Mouse (Mus musculus) yolk sac, embryonic 10.5 days (tissue): ENCODE results near the gene R3hdml.

Source experiments
- DNase-seq: peaks from one replicate; pipeline ENCODE4 v3.0.0-alpha.2; 2017; ENCODE audit warnings: low spot score

The R3hdml gene

GRCm38 (mm10) chr2:163472466-163472851, 19.7 kb upstream of the R3hdml start, which contains the start of gene Fitm2:
Gene Fitm2 (minus strand): TSS chr2:163472629.
- peak; percentile 94 for DNase-seq

- no peak for DNase-seq
Measured at GRCm38 (mm10) chr2:163480191-163480825, 11.8 kb upstream of the R3hdml start.

- DNase-seq: peak; percentile 63
Measured at GRCm38 (mm10) chr2:163481539-163482029, 10.5 kb upstream of the R3hdml start.

- no peak for DNase-seq
Measured at GRCm38 (mm10) chr2:163487360-163487759, 4.8 kb upstream of the R3hdml start.

GRCm38 (mm10) chr2:163489725-163490291, 2.3 kb upstream of the R3hdml start:
- DNase-seq: no peak

- no peak for DNase-seq
Measured at GRCm38 (mm10) chr2:163490656-163491055, 1.5 kb upstream of the R3hdml start.

- no peak for DNase-seq
Measured at GRCm38 (mm10) chr2:163491351-163491750, 767 bp upstream of the R3hdml start.

GRCm38 (mm10) chr2:163493031-163493430, 913 bp downstream of the R3hdml start:
- no peak for DNase-seq

- no peak for DNase-seq
Measured at GRCm38 (mm10) chr2:163493976-163494375, 1.9 kb downstream of the R3hdml start.

GRCm38 (mm10) chr2:163494456-163494855, 2.3 kb downstream of the R3hdml start:
- no peak for DNase-seq

- DNase-seq: no peak
Measured at GRCm38 (mm10) chr2:163502219-163502618, 10.1 kb downstream of the R3hdml start.

- no peak for DNase-seq
Measured at GRCm38 (mm10) chr2:163503191-163503590, 11.1 kb downstream of the R3hdml start.

- DNase-seq: peak; percentile 49
Measured at GRCm38 (mm10) chr2:163506300-163507004, 14.3 kb downstream of the R3hdml start, which contains the start of gene Hnf4a. Gene Hnf4a (plus strand): TSS chr2:163506808.

- DNase-seq: no peak
Measured at GRCm38 (mm10) chr2:163525761-163526243, 33.7 kb downstream of the R3hdml start.

- DNase-seq: no peak
Measured at GRCm38 (mm10) chr2:163527497-163527896, 35.4 kb downstream of the R3hdml start.

- no peak for DNase-seq
Measured at GRCm38 (mm10) chr2:163530418-163530817, 38.3 kb downstream of the R3hdml start.

- DNase-seq: peak; percentile 74
Measured at GRCm38 (mm10) chr2:163531917-163532316, 39.8 kb downstream of the R3hdml start.

GRCm38 (mm10) chr2:163533226-163533625, 41.1 kb downstream of the R3hdml start:
- no peak for DNase-seq

- DNase-seq: peak; percentile 81
Measured at GRCm38 (mm10) chr2:163534958-163535524, 42.9 kb downstream of the R3hdml start.

- DNase-seq: no peak
Measured at GRCm38 (mm10) chr2:163537443-163537842, 45.3 kb downstream of the R3hdml start.

GRCm38 (mm10) chr2:163538410-163538809, 46.3 kb downstream of the R3hdml start:
- no peak for DNase-seq

GRCm38 (mm10) chr2:163539321-163540040, 47.4 kb downstream of the R3hdml start:
- peak; percentile 55 for DNase-seq
